Mouse (Mus musculus): ENCODE data around the gene Olfr547.

DNA sequence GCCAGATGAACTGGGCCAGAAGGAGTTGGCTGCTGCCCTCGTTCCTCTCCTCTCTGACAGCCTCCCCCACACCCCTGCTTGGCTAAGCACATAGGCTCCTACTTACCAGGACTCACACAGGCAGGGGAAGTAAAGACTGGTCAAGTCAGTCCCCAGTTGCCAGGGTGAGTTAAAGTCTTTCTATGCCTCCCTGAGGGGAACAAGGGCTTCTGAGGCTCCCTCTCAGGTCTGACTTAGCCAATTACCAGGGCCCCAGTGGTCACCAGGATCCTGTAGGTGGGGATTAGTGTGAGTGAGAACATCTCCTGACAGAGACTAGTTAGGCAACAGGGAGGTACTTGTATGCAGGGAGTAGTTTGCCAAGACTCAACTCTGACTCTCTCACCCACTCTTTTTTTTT is 46.4 kb upstream of the Olfr547 start, which contains the start of gene Olfr544:
- TF ChIP-seq HCFC1 (IDR thresholded peaks at IDR 0.05; ENCODE audit: low read depth, low read length) (no peak), CTCF (conservative IDR thresholded peaks at IDR 0.05 in 1 of 2, IDR thresholded peaks at IDR 0.05 in 1 of 2; ENCODE audit: low read depth in 2 of 2, low read length in 2 of 2) (no peak), ZC3H11A (IDR thresholded peaks at IDR 0.05; ENCODE audit: low read depth, low read length) (no peak), TCF12 (IDR thresholded peaks at IDR 0.05; ENCODE audit: low read depth, low read length) (no peak), POLR2A (IDR thresholded peaks at IDR 0.05; ENCODE audit: low read depth, low read length) (no peak), USF1 (IDR thresholded peaks at IDR 0.05; ENCODE audit: low read depth, low read length) (no peak), EP300 (IDR thresholded peaks at IDR 0.05; ENCODE audit: low read length) (no peak), TBP (conservative IDR thresholded peaks at IDR 0.05; ENCODE audit: low read depth, low read length) (no peak), RAD21 (IDR thresholded peaks at IDR 0.05; ENCODE audit: low read depth, low read length) (no peak)
